Mouse (Mus musculus) myocyte (in vitro differentiated cells): ENCODE measurements around the gene Sfrp5.

Experiments used
- E2F4 ChIP-seq: IDR thresholded peaks from one replicate; pipeline ENCODE4 v1.6.1; 2011; ENCODE audit warnings: mild to moderate bottlenecking, control low read depth, moderate library complexity; ENCODE audit not compliant: insufficient read depth
- MAX ChIP-seq: IDR thresholded peaks from one replicate; pipeline ENCODE4 v1.6.1; 2011; ENCODE audit warnings: low read depth, mild to moderate bottlenecking, control low read depth
- POLR2A ChIP-seq: IDR thresholded peaks from one replicate; pipeline ENCODE4 v1.6.1; 2011; ENCODE audit warnings: low read depth, mild to moderate bottlenecking, control low read depth, moderate library complexity; ENCODE audit not compliant: insufficient read length

DNA sequence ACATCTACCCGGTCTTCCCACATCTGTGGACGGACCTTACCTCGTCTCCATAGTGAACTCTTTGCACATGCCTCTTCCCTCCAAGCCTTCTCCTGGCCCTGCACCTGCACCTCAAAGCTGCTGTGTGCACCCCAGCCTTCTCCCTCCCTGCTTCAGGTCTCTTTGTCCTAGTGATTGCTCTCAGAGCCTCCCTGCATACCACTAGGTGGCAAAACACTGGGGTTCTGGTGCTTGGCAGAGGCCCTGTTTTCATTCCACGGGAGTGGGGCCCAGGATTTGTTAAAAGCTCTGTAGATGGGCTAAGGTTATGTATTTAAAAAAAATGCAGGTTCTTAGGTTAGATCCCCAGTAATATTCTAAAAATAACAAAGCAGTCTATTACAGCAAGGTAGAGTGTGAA lies 5.0 kb downstream of the Sfrp5 start:
- TF ChIP-seq POLR2A (no peak), E2F4 (no peak), MAX (no peak)
